Mouse (Mus musculus) embryonic facial prominence, embryonic 14.5 days (tissue): ENCODE measurements at regions not wholly inside any gene's neighbourhood (a gene's known extent, or its start where the extent isn't known, plus 50 kb on each side); places are given as distances from the start of the nearest gene placed in this dataset.
A peak's percentile ranks its signal among the peaks of the same experiment; 100 is the strongest.

Experiments used
- ATAC-seq: fragments of 200-750 bp; cut with Nextera tagmentation; 2 replicates; pipeline ENCODE4 v1.8.0; 2017; ENCODE audit warnings: low read depth, moderate number of reproducible peaks, moderate TSS enrichment
- DNase-seq: peaks from one replicate; pipeline ENCODE4 v3.0.0-alpha.2; 2015; ENCODE audit warnings: low spot score
- H3K27ac ChIP-seq: fragments of 300-500 bp; sonication (generic); replicated peaks from 2 replicates; pipeline ENCODE4 v1.5.1; 2014; ENCODE audit warnings: low read depth, mild to moderate bottlenecking, low read length, moderate library complexity
- H3K27me3 ChIP-seq: fragments of 300-500 bp; sonication (generic); replicated peaks from 2 replicates; pipeline ENCODE4 v1.6.1; 2014; ENCODE audit warnings: low read length; ENCODE audit not compliant: control insufficient read depth, insufficient read depth
- H3K36me3 ChIP-seq: fragments of 300-500 bp; sonication (generic); 2 replicates; pipeline ENCODE4 v1.6.1; 2014; ENCODE audit warnings: low read length, mixed read lengths; ENCODE audit not compliant: control insufficient read depth, insufficient read depth
- H3K4me1 ChIP-seq: fragments of 300-500 bp; sonication (generic); 2 replicates; pipeline ENCODE4 v1.6.1; 2014; ENCODE audit warnings: antibody characterized with exemption, low read length; ENCODE audit not compliant: control insufficient read depth, insufficient read depth
- H3K4me2 ChIP-seq: fragments of 300-500 bp; sonication (generic); 2 replicates; pipeline ENCODE4 v1.6.1; 2014; ENCODE audit warnings: low read depth, mild to moderate bottlenecking, low read length, moderate library complexity, mixed read lengths
- H3K4me3 ChIP-seq: fragments of 300-500 bp; sonication (generic); 2 replicates; pipeline ENCODE4 v1.5.1; 2014; ENCODE audit warnings: low read depth, mild to moderate bottlenecking, low read length
- H3K9ac ChIP-seq: fragments of 300-500 bp; sonication (generic); 2 replicates; pipeline ENCODE4 v1.6.1; 2014; ENCODE audit warnings: low read depth, mild to moderate bottlenecking, low read length, moderate library complexity, mixed read lengths
- H3K9me3 ChIP-seq: fragments of 300-500 bp; sonication (generic); 2 replicates; pipeline ENCODE4 v1.6.1; 2016; ENCODE audit warnings: low read length; ENCODE audit not compliant: control insufficient read depth
- WGBS: fragments of 180-500 bp; shearing (Covaris S2); extraction: QIAGEN DNeasy Blood & Tissue Kit; methylation state at CpG from one replicate; pipeline ENCODE4 v1.1.7; 2014; 5-methylcytosine and 5-hydroxymethylcytosine counted together

DNA sequence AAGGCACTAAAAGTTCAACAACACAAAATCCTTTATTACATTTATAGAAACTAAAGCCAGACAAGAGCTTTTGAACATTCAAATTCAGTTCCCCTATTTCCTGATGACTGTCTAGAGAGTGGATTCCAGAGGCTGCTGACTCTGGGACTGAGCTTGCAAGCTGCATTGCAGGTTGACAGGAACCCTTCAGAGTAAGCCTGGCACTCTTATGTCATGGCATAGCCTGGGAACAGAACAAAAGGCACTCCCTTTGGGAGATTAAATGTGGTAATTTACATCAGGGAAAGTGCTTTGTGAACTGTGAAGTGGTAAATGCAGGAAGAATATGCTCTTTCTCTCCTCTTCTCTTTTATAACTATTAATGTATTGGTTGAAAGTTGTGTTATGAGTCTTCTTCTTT is 847.3 kb downstream of the Bcl11a start:
- Histone ChIP-seq H3K4me3 (no peak overlapping the region), H3K4me2 (no peak overlapping the region), H3K36me3 (no peaks in the 10 kb centered on the region), H3K9me3 (no peaks in the 10 kb centered on the region), H3K27me3 (no peaks in the 10 kb centered on the region), H3K9ac (no peak overlapping the region), H3K27ac (no peak overlapping the region), H3K4me1 (no peaks in the 10 kb centered on the region)
- DNase-seq: no peak
- ATAC-seq: no peak

DNA sequence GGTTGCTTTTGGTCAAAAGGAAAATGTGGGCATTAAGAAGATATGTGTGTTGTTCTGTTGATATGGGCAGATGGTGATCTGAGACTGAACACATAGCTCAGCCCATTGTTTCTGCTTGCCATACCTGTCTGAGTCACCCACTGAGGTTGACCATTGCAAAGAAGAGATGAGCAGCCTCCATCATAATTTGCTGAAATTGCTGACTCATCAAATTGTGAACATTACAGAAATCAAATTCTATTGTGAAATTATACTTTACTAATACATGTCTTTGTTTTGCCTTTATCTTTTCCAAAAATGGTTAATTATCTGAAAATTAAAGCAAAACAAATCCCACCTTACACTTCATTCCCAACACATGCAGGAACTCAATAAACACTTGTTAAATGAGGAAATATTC is 865.8 kb downstream of the Bcl11a start:
- no peaks in the 10 kb centered on the region for H3K9me3 ChIP-seq
- no peak overlapping the region for H3K4me3 ChIP-seq
- no peak for ATAC-seq

DNA sequence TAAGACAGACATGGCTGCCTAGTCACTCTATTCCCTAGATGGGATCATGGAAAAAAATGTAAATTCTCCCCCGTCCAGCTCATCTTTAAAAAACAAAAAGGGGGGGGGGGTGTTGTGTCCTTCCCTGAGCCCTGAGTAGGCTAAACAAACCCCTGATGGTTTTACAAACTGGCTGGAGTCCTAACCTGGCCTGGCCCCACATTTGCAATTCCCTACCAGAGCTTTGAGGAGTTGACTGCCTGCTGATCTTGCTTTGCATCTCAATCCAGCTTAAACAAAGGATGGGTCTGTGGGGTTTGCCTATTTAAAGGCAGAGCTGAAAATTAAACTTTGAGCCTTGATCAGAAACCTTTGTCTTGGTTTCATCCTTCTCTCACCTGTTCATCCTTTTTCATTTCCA is 873.3 kb downstream of the Bcl11a start:
- no peaks in the 10 kb centered on the region for H3K9me3 ChIP-seq
- H3K27ac ChIP-seq: no peak overlapping the region
- no peaks in the 10 kb centered on the region for H3K36me3 ChIP-seq
- H3K4me3 ChIP-seq: no peak overlapping the region
- no peak overlapping the region for H3K9ac ChIP-seq
- 75% methylated on average over 1 of the region's 1 CpGs for WGBS
- no peak for ATAC-seq
- H3K4me2 ChIP-seq: no peak overlapping the region
- no peaks in the 10 kb centered on the region for H3K4me1 ChIP-seq
- no peak for DNase-seq
- H3K27me3 ChIP-seq: no peaks in the 10 kb centered on the region

More for the DNA sequence above, 865.8 kb downstream of the Bcl11a start:
- no peak overlapping the region for H3K4me2 ChIP-seq
- no peak overlapping the region for H3K9ac ChIP-seq
- no peaks in the 10 kb centered on the region for H3K4me1 ChIP-seq
- no peaks in the 10 kb centered on the region for H3K27me3 ChIP-seq
- no peaks in the 10 kb centered on the region for H3K36me3 ChIP-seq
- DNase-seq: no peak
- H3K27ac ChIP-seq: no peak overlapping the region

DNA sequence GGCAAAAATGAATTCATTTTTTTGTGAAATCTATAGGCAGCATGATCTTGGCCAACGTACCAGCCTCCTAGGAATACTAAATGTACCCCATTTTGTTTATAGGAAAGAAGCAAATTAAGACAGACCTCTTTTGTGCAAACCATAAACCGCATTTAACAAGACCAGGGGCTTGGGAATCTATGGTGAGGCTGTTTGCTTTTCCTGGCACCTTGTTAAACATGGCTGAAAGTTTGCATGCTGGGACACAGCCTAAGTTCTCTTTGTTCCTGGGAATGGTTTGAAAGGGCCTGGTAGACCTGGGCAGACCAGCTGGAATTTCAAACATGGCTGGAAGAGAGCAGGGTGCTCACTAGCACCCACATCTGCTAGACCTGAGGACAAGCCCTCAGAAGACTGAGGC is 894.5 kb downstream of the Bcl11a start:
- Histone ChIP-seq H3K9me3 (no peaks in the 10 kb centered on the region), H3K4me3 (no peak overlapping the region), H3K4me2 (no peak overlapping the region), H3K4me1 (no peaks in the 10 kb centered on the region), H3K27me3 (no peaks in the 10 kb centered on the region), H3K27ac (no peak overlapping the region), H3K9ac (no peak overlapping the region), H3K36me3 (no peaks in the 10 kb centered on the region)
- no peak for DNase-seq
- ATAC-seq: no peak
- 83% methylated on average over 2 of the region's 2 CpGs for WGBS

DNA sequence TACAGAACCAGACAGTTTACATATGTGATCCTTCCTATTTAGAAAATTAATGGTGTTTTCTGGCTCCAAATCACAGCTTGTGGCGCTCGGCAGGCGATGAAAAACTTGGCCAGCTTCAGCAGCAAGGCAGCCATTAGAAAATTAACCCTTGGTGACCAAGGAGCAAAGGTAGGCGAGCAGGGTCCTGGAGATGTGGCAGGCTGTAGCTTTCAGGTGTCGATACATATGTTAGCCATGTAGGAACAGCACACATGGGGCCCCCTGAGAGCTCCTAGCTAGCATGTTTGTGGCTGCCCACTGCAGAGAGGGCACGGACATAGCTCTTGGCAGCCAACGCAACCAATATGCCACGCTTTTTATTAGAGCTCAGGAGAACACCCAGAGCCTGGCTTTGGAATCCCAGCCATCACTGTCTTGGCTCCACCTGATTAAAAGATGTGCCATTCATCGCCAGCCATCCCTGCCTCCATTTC is 902.4 kb downstream of the Bcl11a start:
- H3K4me2 ChIP-seq: no peak overlapping the region
- no peak for DNase-seq
- H3K9me3 ChIP-seq: no peaks in the 10 kb centered on the region
- no peak overlapping the region for H3K4me3 ChIP-seq
- no peak overlapping the region for H3K27ac ChIP-seq
- no peaks in the 10 kb centered on the region for H3K27me3 ChIP-seq
- no peaks in the 10 kb centered on the region for H3K4me1 ChIP-seq
- H3K36me3 ChIP-seq: no peaks in the 10 kb centered on the region
- 58% methylated on average over 9 of the region's 9 CpGs for WGBS
- H3K9ac ChIP-seq: no peak overlapping the region
- ATAC-seq: no peak

DNA sequence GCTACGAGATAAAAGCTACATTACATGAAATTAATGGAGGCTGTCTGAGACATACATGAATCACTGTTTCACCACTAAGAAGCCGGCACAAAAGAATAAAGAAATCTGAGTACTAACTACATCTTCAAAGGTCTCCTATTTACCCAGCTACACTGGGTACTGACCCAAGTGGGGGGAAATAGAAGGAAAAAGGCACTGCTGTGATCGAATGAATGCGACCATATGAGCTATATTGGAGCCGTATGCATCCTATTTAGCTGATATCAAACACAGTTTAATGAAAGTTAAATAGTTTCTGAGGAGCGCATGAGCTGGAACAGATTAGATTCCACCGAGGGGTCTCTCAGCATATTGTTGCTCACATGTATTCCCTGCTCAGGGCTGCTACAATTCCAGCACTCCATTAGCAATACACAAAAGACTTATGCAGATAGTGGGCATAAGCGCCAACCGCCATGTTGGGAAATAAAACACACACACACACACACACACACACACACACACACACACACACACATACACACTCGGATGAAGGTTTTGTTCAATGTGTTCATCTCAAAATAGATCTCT is 905.3 kb downstream of the Bcl11a start:
- no peak overlapping the region for H3K4me2 ChIP-seq
- no peaks in the 10 kb centered on the region for H3K4me1 ChIP-seq
- H3K27me3 ChIP-seq: no peaks in the 10 kb centered on the region
- 48% methylated on average over 10 of the region's 10 CpGs for WGBS
- no peaks in the 10 kb centered on the region for H3K36me3 ChIP-seq
- no peak overlapping the region for H3K4me3 ChIP-seq
- H3K9ac ChIP-seq: no peak overlapping the region
- H3K9me3 ChIP-seq: no peaks in the 10 kb centered on the region
- ATAC-seq: no peak
- no peak for DNase-seq
- H3K27ac ChIP-seq: no peak overlapping the region

DNA sequence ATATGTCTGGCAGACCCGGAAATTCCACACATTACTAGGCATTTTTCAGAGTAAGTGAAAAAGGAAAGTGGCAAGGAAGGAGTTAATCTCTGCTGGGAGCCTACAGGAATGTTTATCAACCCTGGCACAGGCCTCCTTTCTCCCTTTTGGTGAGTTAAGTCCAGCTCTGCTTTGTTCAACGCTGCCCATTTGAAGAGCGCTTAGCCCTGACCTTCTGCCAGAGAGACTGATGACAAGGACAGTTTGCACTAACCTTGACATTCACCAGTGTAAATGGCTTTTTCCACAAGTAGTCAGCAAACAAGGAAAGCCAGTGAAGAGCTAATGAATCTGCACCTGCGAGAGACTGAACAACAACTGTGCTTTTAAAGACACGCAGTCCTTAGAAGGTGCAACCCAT is 927.6 kb downstream of the Bcl11a start:
- 28% methylated on average over 5 of the region's 5 CpGs for WGBS
- H3K4me2 ChIP-seq: no peak overlapping the region
- DNase-seq (peak; percentile 7), ATAC-seq (no peak)
- no peaks in the 10 kb centered on the region for H3K36me3 ChIP-seq
- H3K4me3 ChIP-seq: no peak overlapping the region
- H3K4me1 ChIP-seq: peaks cover 7% of the 10 kb centered on the region; the same call in 1 of the 2 replicates
- no peaks in the 10 kb centered on the region for H3K9me3 ChIP-seq
- no peak overlapping the region for H3K27ac ChIP-seq
- no peaks in the 10 kb centered on the region for H3K27me3 ChIP-seq
- H3K9ac ChIP-seq: no peak overlapping the region

DNA sequence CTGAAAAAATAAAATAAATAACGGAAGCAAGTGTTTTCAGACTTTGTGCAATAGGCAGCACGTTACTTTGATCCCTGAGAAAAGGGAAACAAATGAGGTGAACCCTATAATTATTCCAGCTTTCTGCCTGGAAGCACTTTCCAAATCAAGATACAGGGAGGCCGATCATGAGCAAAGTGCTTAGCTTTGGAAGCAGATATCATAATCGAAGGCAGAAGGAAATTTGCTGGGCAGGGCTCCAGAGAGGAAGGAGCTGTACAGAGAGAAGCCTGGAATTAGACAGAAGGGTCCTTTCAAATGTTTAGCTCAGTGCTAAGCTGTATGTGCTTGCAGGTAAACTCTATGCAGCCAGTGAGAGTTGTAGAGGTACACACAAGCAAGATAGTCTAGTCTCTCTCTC is 948.9 kb downstream of the Bcl11a start:
- DNase-seq: peak; percentile 77
- 24% methylated on average over 4 of the region's 4 CpGs for WGBS
- no peaks in the 10 kb centered on the region for H3K9me3 ChIP-seq
- H3K4me2 ChIP-seq: no peak overlapping the region
- H3K27ac ChIP-seq: no peak overlapping the region
- no peaks in the 10 kb centered on the region for H3K27me3 ChIP-seq
- H3K9ac ChIP-seq: no peak overlapping the region
- no peaks in the 10 kb centered on the region for H3K4me1 ChIP-seq
- H3K4me3 ChIP-seq: no peak overlapping the region
- no peaks in the 10 kb centered on the region for H3K36me3 ChIP-seq
- peak; percentile 63; the same call in 1 of the 2 replicates for ATAC-seq

DNA sequence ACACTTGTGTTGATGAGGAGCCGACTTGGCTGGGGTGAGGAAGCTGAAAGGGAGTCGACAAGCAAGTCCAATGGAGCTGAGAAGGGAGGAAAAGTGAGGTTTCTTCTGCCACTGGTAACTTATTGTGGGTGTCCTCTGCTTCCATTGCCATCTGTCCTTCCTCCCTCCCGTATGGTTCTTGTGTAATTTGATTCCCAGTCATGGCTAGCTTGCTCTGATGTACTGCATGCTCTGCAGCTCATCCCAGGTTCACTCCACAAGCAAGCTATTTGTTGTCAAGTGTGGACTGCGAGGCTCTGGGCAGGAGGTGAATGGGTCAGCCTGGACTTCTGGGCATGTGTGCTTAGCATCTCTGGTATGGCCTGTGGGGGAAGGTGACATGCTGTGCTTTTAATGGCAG is 963.1 kb downstream of the Bcl11a start:
- Histone ChIP-seq H3K4me3 (no peak overlapping the region), H3K9ac (no peak overlapping the region), H3K4me2 (no peak overlapping the region), H3K4me1 (no peaks in the 10 kb centered on the region), H3K27ac (no peak overlapping the region), H3K27me3 (no peaks in the 10 kb centered on the region), H3K9me3 (no peaks in the 10 kb centered on the region), H3K36me3 (no peaks in the 10 kb centered on the region)
- DNase-seq (no peak), ATAC-seq (no peak)
- WGBS: 33% methylated on average over 4 of the region's 4 CpGs
